Mouse (Mus musculus) heart, postnatal 0 days (tissue): ENCODE data around the gene Oxa1l. TPM values are rescaled to one million over a fixed set of nuclear protein-coding genes. Genes with fewer than 3 reads are reported as not detected.
A peak's percentile ranks its signal among the peaks of the same experiment; 100 is the strongest.

ENCODE experiments used
- ATAC-seq: fragments of 200-750 bp; cut with Nextera tagmentation; 2 replicates; pipeline ENCODE4 v1.8.0; 2017; ENCODE audit warnings: low read depth, moderate number of reproducible peaks, moderate library complexity; ENCODE audit not compliant: insufficient read depth
- DNase-seq: peaks from one replicate; pipeline ENCODE4 v3.0.0-alpha.2; 2016; ENCODE audit warnings: low spot score
- H3K27ac ChIP-seq: fragments of 300-500 bp; sonication (generic); 2 replicates; pipeline ENCODE4 v1.5.1; 2014; ENCODE audit warnings: low read depth, mild to moderate bottlenecking
- H3K27me3 ChIP-seq: fragments of 300-500 bp; sonication (generic); 2 replicates; pipeline ENCODE4 v1.6.1; 2014; ENCODE audit warnings: low read length, mixed read lengths; ENCODE audit not compliant: control insufficient read depth, insufficient read depth
- H3K36me3 ChIP-seq: fragments of 300-500 bp; sonication (generic); replicated peaks from 2 replicates; pipeline ENCODE4 v1.6.1; 2014; ENCODE audit warnings: low read length, mixed read lengths; ENCODE audit not compliant: control insufficient read depth, insufficient read depth
- H3K4me1 ChIP-seq: fragments of 300-500 bp; sonication (generic); 2 replicates; pipeline ENCODE4 v1.6.1; 2014; ENCODE audit warnings: antibody characterized with exemption; ENCODE audit not compliant: control insufficient read depth, insufficient read depth
- H3K4me2 ChIP-seq: fragments of 300-500 bp; sonication (generic); 2 replicates; pipeline ENCODE4 v1.6.1; 2014; ENCODE audit warnings: low read depth, mild to moderate bottlenecking, low read length, moderate library complexity
- H3K4me3 ChIP-seq: fragments of 300-500 bp; sonication (generic); 2 replicates; pipeline ENCODE4 v1.5.1; 2014; ENCODE audit warnings: low read depth, low read length
- H3K9ac ChIP-seq: fragments of 300-500 bp; sonication (generic); replicated peaks from 2 replicates; pipeline ENCODE4 v1.6.1; 2014; ENCODE audit warnings: low read depth, low read length, mixed read lengths
- H3K9me3 ChIP-seq: fragments of 300-500 bp; sonication (generic); replicated peaks from 2 replicates; pipeline ENCODE4 v1.6.1; 2016; ENCODE audit warnings: low read length; ENCODE audit not compliant: control insufficient read depth
- CTCF ChIP-seq: IDR thresholded peaks from 2 replicates; pipeline ENCODE4 v1.5.1; 2016; ENCODE audit warnings: antibody characterized with exemption, control low read depth, low read depth
- EP300 ChIP-seq: IDR thresholded peaks from 2 replicates; pipeline ENCODE4 v1.6.1; 2016; ENCODE audit warnings: antibody characterized with exemption, low read depth
- whole genome bisulfite sequencing: fragments of 180-500 bp; shearing (Covaris S2); extraction: QIAGEN DNeasy Blood & Tissue Kit; methylation state at CpG from one replicate; pipeline ENCODE4 v1.1.7; 2014; 5-methylcytosine and 5-hydroxymethylcytosine counted together
- polyA plus RNA-seq: library from polyadenylated mRNA; unstranded; fragments of >200 nt; fragmentation: Nextera tagmentation; extraction: Ambion mirVana; gene quantifications from 2 replicates; pipeline ENCODE4 v1.2.1, GENCODE M21; 2015
- total RNA-seq: library from RNA; depleted of rRNA; stranded (reverse); fragments of >200 nt; gene quantifications from 2 replicates; pipeline ENCODE4 v1.2.3, GENCODE M21; 2014; ENCODE audit warnings: low replicate concordance; rRNA removed

The Oxa1l gene
- total RNA-seq, result 136 and 152 TPM in 2 replicates
- 99.3 and 109 TPM in 2 replicates for polyA plus RNA-seq

GRCm38 (mm10) chr14:54360577-54361340, at the start of gene Oxa1l:
TSS of gene Oxa1l (plus strand) at chr14:54360834.
- TF ChIP-seq EP300 (0 out of 2 replicates have a peak, but pooled peaks have one; percentile 25), CTCF (peak; percentile 13)
- Histone ChIP-seq H3K9ac (peak within 1 kb of the TSS; percentile 92), H3K9me3 (no peaks in the 10 kb centered on the region), H3K27me3 (no peaks in the 10 kb centered on the region), H3K4me1 (0 out of 2 replicates have a peak, but pooled peaks cover 4% of the 10 kb centered on the region), H3K4me2 (peak within 1 kb of the TSS; percentile 73), H3K27ac (peak within 1 kb of the TSS; percentile 93), H3K4me3 (peak within 1 kb of the TSS; percentile 93), H3K36me3 (peaks cover 22% of the 10 kb centered on the region)
- ATAC-seq (peak; percentile 88), DNase-seq (peak; percentile 96)
- WGBS, result under 1% methylated on average over 48 of the region's 48 CpGs

GRCm38 (mm10) chr14:54311763-54312162, 48.9 kb upstream of the Oxa1l start:
- no peak overlapping the region for H3K27ac ChIP-seq
- H3K36me3 ChIP-seq, result no peaks in the 10 kb centered on the region
- no peak for TF ChIP-seq EP300
- TF ChIP-seq CTCF, result no peak
- H3K4me3 ChIP-seq, result no peak overlapping the region
- H3K27me3 ChIP-seq, result no peaks in the 10 kb centered on the region
- H3K9ac ChIP-seq, result no peak overlapping the region
- H3K4me1 ChIP-seq, result no peaks in the 10 kb centered on the region
- ATAC-seq (no peak), DNase-seq (no peak)
- H3K9me3 ChIP-seq, result no peaks in the 10 kb centered on the region
- WGBS, result 34% methylated on average over 3 of the region's 3 CpGs
- H3K4me2 ChIP-seq, result no peak overlapping the region

GRCm38 (mm10) chr14:54321556-54322376, 38.9 kb upstream of the Oxa1l start:
- WGBS, result 53% methylated on average over 18 of the region's 18 CpGs
- H3K27ac ChIP-seq, result no peak overlapping the region
- H3K4me1 ChIP-seq, result no peaks in the 10 kb centered on the region
- H3K36me3 ChIP-seq, result no peaks in the 10 kb centered on the region
- no peak overlapping the region for H3K9ac ChIP-seq
- no peak overlapping the region for H3K4me2 ChIP-seq
- H3K27me3 ChIP-seq, result no peaks in the 10 kb centered on the region
- DNase-seq (no peak), ATAC-seq (no peak)
- no peak for TF ChIP-seq CTCF
- no peak for TF ChIP-seq EP300
- 0 out of 2 replicates have a peak, but pooled peaks cover 3% of the 10 kb centered on the region for H3K9me3 ChIP-seq
- no peak overlapping the region for H3K4me3 ChIP-seq

GRCm38 (mm10) chr14:54324486-54324885, 36.1 kb upstream of the Oxa1l start:
- WGBS, result 70% methylated on average over 5 of the region's 5 CpGs
- DNase-seq, result no peak

GRCm38 (mm10) chr14:54328548-54328947, 32.1 kb upstream of the Oxa1l start:
- no peak for DNase-seq
- H3K9me3 ChIP-seq, result no peaks in the 10 kb centered on the region
- no peak overlapping the region for H3K27ac ChIP-seq
- no peaks in the 10 kb centered on the region for H3K36me3 ChIP-seq
- no peak for TF ChIP-seq EP300
- TF ChIP-seq CTCF, result peak; percentile 33
- no peak overlapping the region for H3K9ac ChIP-seq
- 71% methylated on average over 2 of the region's 2 CpGs for WGBS
- no peaks in the 10 kb centered on the region for H3K27me3 ChIP-seq
- H3K4me2 ChIP-seq, result no peak overlapping the region
- ATAC-seq, result no peak
- peaks cover 7% of the 10 kb centered on the region for H3K4me1 ChIP-seq
- H3K4me3 ChIP-seq, result no peak overlapping the region

More at GRCm38 (mm10) chr14:54324486-54324885, 36.1 kb upstream of the Oxa1l start:
- Histone ChIP-seq H3K27ac (no peak overlapping the region), H3K9me3 (0 out of 2 replicates have a peak, but pooled peaks cover 3% of the 10 kb centered on the region), H3K36me3 (no peaks in the 10 kb centered on the region), H3K4me2 (no peak overlapping the region), H3K27me3 (no peaks in the 10 kb centered on the region), H3K4me3 (no peak overlapping the region), H3K9ac (no peak overlapping the region), H3K4me1 (no peaks in the 10 kb centered on the region)
- no peak for ATAC-seq
- no peak for TF ChIP-seq EP300
